Mouse (Mus musculus) lung, embryonic 14.5 days (tissue): ENCODE data around the gene Ufc1. TPM values are rescaled to one million over a fixed set of nuclear protein-coding genes. Genes with fewer than 3 reads are reported as not detected.

Source experiments
- ATAC-seq: fragments of 200-750 bp; cut with Nextera tagmentation; 2 replicates; pipeline ENCODE4 v1.8.0; 2017; ENCODE audit warnings: mild to moderate bottlenecking, moderate TSS enrichment, moderate library complexity; ENCODE audit not compliant: insufficient read depth
- DNase-seq: peaks from one replicate; pipeline ENCODE4 v3.0.0-alpha.2; 2015
- H3K27ac ChIP-seq: fragments of 300-500 bp; sonication (generic); 2 replicates; pipeline ENCODE4 v1.5.1; 2014; ENCODE audit warnings: low read depth, mild to moderate bottlenecking, moderate library complexity
- H3K27me3 ChIP-seq: fragments of 300-500 bp; sonication (generic); 2 replicates; pipeline ENCODE4 v1.6.1; 2014; ENCODE audit warnings: low read length, control low read depth; ENCODE audit not compliant: insufficient read depth
- H3K36me3 ChIP-seq: fragments of 300-500 bp; sonication (generic); 2 replicates; pipeline ENCODE4 v1.6.1; 2014; ENCODE audit warnings: control low read depth; ENCODE audit not compliant: insufficient read depth
- H3K4me1 ChIP-seq: fragments of 300-500 bp; sonication (generic); 2 replicates; pipeline ENCODE4 v1.6.1; 2014; ENCODE audit warnings: antibody characterized with exemption, control low read depth; ENCODE audit not compliant: insufficient read depth
- H3K4me2 ChIP-seq: fragments of 300-500 bp; sonication (generic); 2 replicates; pipeline ENCODE4 v1.6.1; 2014; ENCODE audit warnings: mild to moderate bottlenecking
- H3K4me3 ChIP-seq: fragments of 300-500 bp; sonication (generic); 2 replicates; pipeline ENCODE4 v1.5.1; 2014; ENCODE audit warnings: low read depth, low read length
- H3K9ac ChIP-seq: fragments of 300-500 bp; sonication (generic); 2 replicates; pipeline ENCODE4 v1.6.1; 2014
- H3K9me3 ChIP-seq: fragments of 300-500 bp; sonication (generic); 2 replicates; pipeline ENCODE4 v1.6.1; 2016; ENCODE audit warnings: low read depth, low read length, control low read depth
- CTCF ChIP-seq: IDR thresholded peaks from 2 replicates; pipeline ENCODE4 v1.5.1; 2016; ENCODE audit warnings: antibody characterized with exemption, low read depth
- WGBS: fragments of 180-500 bp; shearing (Covaris S2); extraction: QIAGEN DNeasy Blood & Tissue Kit; methylation state at CpG from one replicate; pipeline ENCODE4 v1.1.7; 2014; 5-methylcytosine and 5-hydroxymethylcytosine counted together
- polyA plus RNA-seq: library from polyadenylated mRNA; unstranded; fragments of >200 nt; fragmentation: Nextera tagmentation; extraction: Ambion mirVana; gene quantifications from 2 replicates; pipeline ENCODE4 v1.2.1, GENCODE M21; 2014

Gene Ufc1
- polyA plus RNA-seq, 1 experiment from 2014 or later: 108 TPM

GRCm38 (mm10) chr1:171278436-171278835, 16.4 kb downstream of the Ufc1 start:
- DNase-seq: no peak
- no peaks in the 10 kb centered on the region for H3K9me3 ChIP-seq

GRCm38 (mm10) chr1:171277736-171278135, 17.1 kb downstream of the Ufc1 start:
- Histone ChIP-seq H3K36me3 (peaks cover 67% of the 10 kb centered on the region), H3K9me3 (no peaks in the 10 kb centered on the region), H3K27ac (no peak overlapping the region), H3K9ac (no peak overlapping the region), H3K4me3 (no peak overlapping the region), H3K4me1 (no peaks in the 10 kb centered on the region), H3K4me2 (no peak overlapping the region), H3K27me3 (no peaks in the 10 kb centered on the region)
- 80% methylated on average over 10 of the region's 10 CpGs for WGBS
- ATAC-seq (no peak), DNase-seq (no peak)
- TF ChIP-seq CTCF: no peak

More at GRCm38 (mm10) chr1:171278436-171278835, 16.4 kb downstream of the Ufc1 start:
- Histone ChIP-seq H3K27ac (no peak overlapping the region), H3K4me3 (no peak overlapping the region), H3K36me3 (peaks cover 67% of the 10 kb centered on the region), H3K27me3 (no peaks in the 10 kb centered on the region), H3K4me2 (no peak overlapping the region), H3K4me1 (no peaks in the 10 kb centered on the region), H3K9ac (no peak overlapping the region)
- no peak for ATAC-seq
- 89% methylated on average over 8 of the region's 8 CpGs for WGBS
- no peak for TF ChIP-seq CTCF

GRCm38 (mm10) chr1:171276110-171276748, 18.6 kb downstream of the Ufc1 start:
- WGBS: 89% methylated on average over 14 of the region's 14 CpGs

GRCm38 (mm10) chr1:171275144-171275734, 19.6 kb downstream of the Ufc1 start:
- DNase-seq: no peak
- Histone ChIP-seq H3K4me2 (no peak overlapping the region), H3K27ac (no peak overlapping the region), H3K27me3 (no peaks in the 10 kb centered on the region), H3K4me1 (no peaks in the 10 kb centered on the region; the same call in 1 of the 2 replicates), H3K4me3 (no peak overlapping the region), H3K9ac (no peak overlapping the region), H3K9me3 (no peaks in the 10 kb centered on the region), H3K36me3 (peaks cover 68% of the 10 kb centered on the region)
- ATAC-seq: no peak
- no peak for TF ChIP-seq CTCF
- 73% methylated on average over 11 of the region's 11 CpGs for WGBS

More at GRCm38 (mm10) chr1:171276110-171276748, 18.6 kb downstream of the Ufc1 start:
- no peak overlapping the region for H3K4me2 ChIP-seq
- H3K4me1 ChIP-seq: no peaks in the 10 kb centered on the region; the same call in 1 of the 2 replicates
- ATAC-seq (no peak), DNase-seq (no peak)
- no peaks in the 10 kb centered on the region for H3K27me3 ChIP-seq
- peaks cover 68% of the 10 kb centered on the region for H3K36me3 ChIP-seq
- no peak overlapping the region for H3K9ac ChIP-seq
- H3K27ac ChIP-seq: no peak overlapping the region
- no peak for TF ChIP-seq CTCF
- H3K9me3 ChIP-seq: no peaks in the 10 kb centered on the region
- no peak overlapping the region for H3K4me3 ChIP-seq

- no peak overlapping the region for H3K4me3 ChIP-seq
- no peak for DNase-seq
- H3K36me3 ChIP-seq: peaks cover 68% of the 10 kb centered on the region
- no peak overlapping the region for H3K9ac ChIP-seq
- no peak for ATAC-seq
- 86% methylated on average over 12 of the region's 12 CpGs for whole genome bisulfite sequencing
- TF ChIP-seq CTCF: no peak
- no peak overlapping the region for H3K27ac ChIP-seq
- H3K4me1 ChIP-seq: peaks cover 5% of the 10 kb centered on the region; the same call in 1 of the 2 replicates
- H3K9me3 ChIP-seq: no peaks in the 10 kb centered on the region
- H3K4me2 ChIP-seq: no peak overlapping the region
- H3K27me3 ChIP-seq: no peaks in the 10 kb centered on the region
Observed at GRCm38 (mm10) chr1:171274171-171274570, 20.7 kb downstream of the Ufc1 start.

- Histone ChIP-seq H3K9me3 (no peaks in the 10 kb centered on the region), H3K27me3 (no peaks in the 10 kb centered on the region), H3K4me1 (peaks cover 5% of the 10 kb centered on the region; the same call in 1 of the 2 replicates), H3K9ac (peak overlapping the region; percentile 1; the same call in 1 of the 2 replicates), H3K27ac (no peak overlapping the region), H3K4me3 (0 out of 2 replicates have a peak overlapping the region, but pooled peaks have one; percentile 90), H3K36me3 (peaks cover 52% of the 10 kb centered on the region), H3K4me2 (peak overlapping the region; percentile 96; the same call in 1 of the 2 replicates)
- ATAC-seq (no peak), DNase-seq (no peak)
- WGBS: 93% methylated on average over 3 of the region's 3 CpGs
- TF ChIP-seq CTCF: no peak
Observed at GRCm38 (mm10) chr1:171272086-171272485, 22.7 kb downstream of the Ufc1 start.

GRCm38 (mm10) chr1:171271622-171272021, 23.2 kb downstream of the Ufc1 start:
- Histone ChIP-seq H3K27me3 (no peaks in the 10 kb centered on the region), H3K4me3 (0 out of 2 replicates have a peak overlapping the region, but pooled peaks have one; percentile 90), H3K4me1 (peaks cover 5% of the 10 kb centered on the region; the same call in 1 of the 2 replicates), H3K4me2 (peak overlapping the region; percentile 96), H3K36me3 (peaks cover 47% of the 10 kb centered on the region), H3K27ac (no peak overlapping the region), H3K9me3 (no peaks in the 10 kb centered on the region), H3K9ac (peak overlapping the region; percentile 1; the same call in 1 of the 2 replicates)
- ATAC-seq: no peak
- DNase-seq: no peak
- WGBS: 59% methylated on average over 10 of the region's 10 CpGs
- TF ChIP-seq CTCF: peak; percentile 16; the same call in 1 of the 2 replicates
